Mouse (Mus musculus): ENCODE results near the gene H2-Ke6. TPM values are rescaled to one million over a fixed set of nuclear protein-coding genes. Genes with fewer than 3 reads are reported as not detected.
"Not testable (repeated sequence)": the region's sequence is repeated elsewhere in the genome, so short reads cannot be mapped to it uniquely, and the experiment has no call there.

H2-Ke6 gene
- polyA plus RNA-seq, 2 experiments from 2014 or later, result 29.3 to 35.2 TPM

DNA sequence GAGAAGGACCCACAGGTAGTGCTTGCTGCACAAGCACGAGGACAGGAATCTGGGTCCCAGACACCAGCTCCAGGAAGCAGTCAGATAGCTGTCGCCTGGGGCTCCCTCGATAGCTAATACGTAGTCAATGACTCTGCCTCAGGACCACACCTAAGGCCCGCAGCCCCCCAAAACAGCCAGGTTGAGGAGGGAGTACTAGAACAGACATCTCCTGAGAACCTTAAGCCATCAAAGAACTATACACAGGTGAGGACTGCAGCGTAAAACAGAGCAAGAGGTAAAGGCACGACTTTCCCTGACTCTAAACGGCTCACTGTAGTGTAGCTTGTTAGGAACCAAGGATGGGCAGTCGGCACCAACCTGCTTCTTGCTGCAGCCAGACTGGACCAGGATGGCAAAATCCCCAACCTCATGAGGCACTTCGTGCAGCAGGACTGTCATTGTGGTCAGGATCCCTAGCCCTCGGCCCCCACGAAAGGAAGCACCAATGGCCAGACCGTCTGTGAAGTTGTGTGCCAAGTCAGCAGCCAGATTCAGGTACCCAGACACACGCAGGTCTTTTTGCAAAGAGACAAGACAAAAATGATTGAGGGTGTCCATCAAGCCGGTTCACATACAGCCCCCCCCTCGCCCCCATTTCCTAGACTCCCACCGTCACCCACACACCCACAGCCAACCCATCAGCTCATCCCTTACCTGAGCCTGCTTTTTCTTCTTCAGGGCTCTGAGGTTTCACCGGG lies 1.5 kb upstream of the H2-Ke6 start:
- no peak for ATAC-seq

DNA sequence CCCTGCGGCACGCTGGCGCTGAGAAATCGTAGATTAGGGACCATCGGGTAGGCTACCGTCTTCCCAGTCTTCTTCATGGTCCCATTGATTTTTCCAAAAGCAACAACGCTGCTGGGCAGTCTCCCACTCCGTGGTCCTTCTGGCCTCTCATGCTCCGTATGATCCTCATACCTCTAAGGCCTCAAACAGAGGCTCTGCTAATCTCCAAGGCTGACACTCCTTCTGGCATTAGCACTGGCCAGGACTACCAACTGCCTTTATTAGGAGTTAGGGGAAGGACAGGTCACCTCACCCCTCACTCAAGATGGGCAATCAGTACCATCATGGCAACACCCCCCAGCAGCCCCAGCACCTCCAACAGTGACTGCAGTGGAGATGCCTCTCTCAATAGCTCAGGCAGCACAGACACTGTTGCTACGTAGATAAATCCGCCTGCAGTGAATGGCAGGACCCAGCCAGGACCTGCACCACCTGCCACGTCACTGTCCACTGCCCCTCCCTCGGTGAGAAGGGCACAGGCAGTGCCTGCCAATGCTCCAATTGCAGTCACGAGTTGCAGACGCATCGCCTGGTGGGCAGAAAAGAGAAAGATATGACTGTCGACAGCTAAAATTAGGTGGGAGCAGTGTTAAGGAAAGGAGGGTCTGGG lies 765 bp upstream of the H2-Ke6 start:
- ATAC-seq, result no peak

DNA sequence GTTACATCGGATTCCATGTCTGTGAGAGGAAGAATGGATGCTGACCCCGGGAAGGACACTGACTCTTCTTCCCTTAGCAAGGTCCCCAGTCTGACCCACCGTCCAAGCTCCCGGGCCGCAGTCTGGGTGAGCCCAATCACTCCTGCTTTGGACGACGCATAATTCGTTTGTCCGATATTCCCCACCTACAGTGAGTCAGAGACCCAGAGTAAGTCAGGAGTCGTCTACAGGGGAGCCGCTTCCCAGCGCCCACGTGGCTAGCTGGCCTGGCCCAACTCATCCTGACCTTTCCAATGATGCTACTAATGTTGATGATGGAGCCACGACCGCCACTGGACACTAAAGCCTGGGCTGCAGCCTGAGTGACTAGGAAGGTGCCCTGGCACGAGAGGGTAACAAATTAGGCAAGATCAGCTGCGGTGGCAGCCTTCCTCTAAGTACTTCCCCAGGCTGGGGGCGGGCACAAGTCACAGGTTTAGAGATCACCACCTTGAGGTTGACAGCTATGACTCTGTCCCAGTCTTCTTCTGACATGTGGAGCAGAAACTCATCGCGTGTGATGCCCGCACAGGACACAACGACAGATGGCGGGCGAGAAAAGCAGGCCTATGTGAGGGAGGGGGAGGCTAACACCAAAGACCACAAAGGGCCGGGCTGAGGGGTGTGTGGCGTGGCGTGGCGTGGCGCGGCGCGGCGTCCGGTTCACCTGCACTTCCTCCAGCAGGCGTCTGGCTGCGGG lies 774 bp downstream of the H2-Ke6 start:
- ATAC-seq, result peak; percentile 60

DNA sequence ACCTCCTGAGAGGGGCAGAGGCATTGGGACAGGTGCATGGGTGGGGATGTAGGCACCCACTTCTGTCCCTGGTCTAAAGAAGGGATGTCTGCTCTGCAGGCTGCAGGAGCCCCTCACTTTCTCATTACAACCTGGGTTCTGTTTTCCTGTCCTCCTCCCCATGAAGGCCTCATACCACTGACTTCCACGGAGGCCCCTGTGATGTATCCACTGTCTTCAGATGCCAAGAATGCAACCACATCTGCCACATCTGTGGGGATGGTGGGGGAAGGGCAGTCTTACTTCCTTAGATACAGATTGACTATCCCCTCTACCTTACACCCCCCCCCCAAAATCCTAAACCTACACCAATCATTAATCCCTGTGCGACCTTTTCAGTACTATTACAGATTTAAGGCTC lies 1.6 kb downstream of the H2-Ke6 start:
- ATAC-seq, result no peak

DNA sequence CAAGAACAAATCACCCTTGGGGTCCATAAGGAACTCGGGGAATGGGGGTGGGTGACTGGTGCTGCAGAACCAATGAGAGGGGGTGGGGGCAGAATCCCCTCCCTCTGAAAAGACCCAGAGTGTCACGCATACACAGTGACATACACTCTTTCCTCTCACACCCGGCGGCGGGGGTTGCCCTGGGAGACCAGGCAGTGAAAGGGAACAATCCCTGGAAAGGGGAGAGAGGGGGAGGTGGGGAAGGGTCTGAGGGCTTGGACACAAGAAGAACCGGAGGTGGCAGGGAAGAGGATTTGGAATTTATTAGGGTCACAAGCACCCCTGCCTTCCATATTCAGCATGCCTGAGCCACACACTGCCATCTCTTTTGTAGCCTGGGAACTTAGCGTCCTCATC lies 2.1 kb downstream of the H2-Ke6 start:
- no peak for ATAC-seq

DNA sequence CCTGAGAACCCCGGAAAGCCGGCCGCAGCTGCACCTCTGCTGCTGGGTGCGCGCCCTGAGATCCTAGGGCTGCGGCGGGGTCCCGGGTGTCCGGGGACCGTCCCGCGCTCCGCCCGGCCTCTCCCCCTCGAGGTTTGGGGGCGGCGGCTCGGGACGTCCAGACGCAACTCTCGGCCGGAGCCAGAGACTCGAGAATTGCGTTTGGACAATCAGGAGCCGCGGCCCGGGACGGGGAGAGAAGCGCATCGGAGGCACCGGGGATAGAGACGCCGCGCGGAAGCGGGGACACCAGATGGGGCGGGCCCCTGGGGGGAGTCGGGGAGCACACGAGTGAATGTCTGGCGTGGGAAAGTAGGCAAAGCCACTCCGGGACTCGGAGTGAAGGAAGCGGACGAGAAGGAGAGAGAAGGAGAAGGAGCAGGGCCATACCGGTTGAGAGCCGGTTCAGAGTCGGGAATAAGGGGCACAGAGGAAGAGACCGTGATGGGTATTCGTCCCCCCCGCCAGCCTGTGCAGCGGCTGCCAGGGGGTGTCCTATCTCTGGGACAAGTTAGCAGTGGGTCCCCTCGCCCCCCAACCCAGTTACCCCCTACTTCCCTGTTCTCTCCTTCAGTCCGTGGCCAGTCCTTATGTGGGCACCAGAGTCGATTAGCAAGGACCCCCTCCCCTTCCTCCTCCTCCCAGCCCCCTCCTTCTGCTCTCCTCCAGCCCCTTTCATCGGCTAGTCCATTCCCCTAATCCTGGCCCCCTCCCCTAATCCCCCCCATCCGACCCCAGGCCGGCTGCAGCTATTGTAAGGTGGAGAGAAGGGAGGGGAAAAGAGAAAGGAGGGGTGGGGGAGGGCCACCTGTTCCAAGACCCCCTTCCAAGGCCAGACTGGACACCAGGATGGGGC lies 2.8 kb downstream of the H2-Ke6 start:
- peak; percentile 3 for ATAC-seq

DNA sequence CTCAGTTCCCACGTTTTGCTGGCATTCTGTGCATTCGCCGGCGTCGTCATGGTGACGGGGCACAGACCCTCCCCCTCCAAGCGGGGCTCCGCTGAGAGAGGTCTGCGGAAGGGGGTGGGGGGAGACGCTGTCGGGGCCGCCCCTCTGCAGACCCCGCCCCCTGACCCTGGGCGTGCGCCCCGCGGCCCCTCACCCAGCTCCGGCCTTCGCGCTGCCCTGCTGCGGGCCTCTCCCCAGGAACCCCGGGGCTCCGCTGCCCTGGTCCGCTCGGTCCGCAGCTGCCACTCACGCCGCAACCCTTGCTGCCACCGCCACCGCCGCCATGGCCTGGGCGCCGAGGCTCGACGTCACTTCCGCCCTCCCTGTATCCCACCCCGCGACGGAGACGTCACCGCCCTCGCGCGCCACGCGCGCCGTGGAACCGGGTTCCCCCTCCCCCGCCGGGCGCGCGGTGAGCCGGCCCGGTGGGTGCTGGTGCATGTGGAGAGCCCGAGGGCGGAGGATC lies 3.5 kb downstream of the H2-Ke6 start, which contains the start of gene Ring1:
Gene Ring1, minus strand, starts transcription at position 364 of the 505 bp plus-strand sequence.
- ATAC-seq, result peak; percentile 36

DNA sequence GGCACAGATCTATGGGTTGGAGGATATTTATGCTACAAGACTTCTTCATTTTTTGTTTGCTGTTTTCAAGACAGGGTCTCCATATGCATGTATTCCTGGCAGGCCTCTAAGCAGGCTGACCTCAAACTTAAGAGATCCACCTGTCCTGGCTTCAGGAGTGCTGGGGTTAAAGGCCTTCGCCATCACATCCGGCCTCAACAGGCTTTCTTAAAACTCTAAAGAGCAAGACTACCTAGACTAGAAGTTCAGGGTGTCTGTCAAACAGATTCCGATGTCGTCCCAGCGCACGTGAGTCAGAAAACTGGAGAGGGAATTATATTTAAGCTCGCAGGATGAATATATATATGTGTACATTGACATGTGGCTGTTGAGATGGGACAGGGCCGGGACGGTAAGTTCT lies 4.2 kb downstream of the H2-Ke6 start:
- ATAC-seq, result no peak

DNA sequence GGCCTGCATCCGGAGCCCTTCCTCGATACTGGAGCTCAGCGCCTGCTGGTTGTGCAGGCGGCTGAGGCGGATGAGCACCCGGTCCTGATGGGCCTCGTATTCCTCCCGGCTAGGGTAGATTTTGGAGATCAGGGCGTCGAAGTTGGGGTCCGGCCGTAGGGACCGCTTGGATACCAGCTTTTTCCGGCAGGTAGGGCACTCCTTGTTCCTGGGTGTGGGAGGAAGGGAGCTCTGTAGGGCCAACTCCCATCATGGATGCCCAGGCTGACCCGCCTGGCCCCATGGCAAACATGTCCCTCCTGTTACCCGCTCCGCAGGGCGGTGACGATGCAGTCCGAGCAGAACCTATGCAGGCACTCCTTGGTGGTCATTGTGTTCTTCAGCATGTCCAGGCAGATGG lies 4.9 kb downstream of the H2-Ke6 start:
- no peak for ATAC-seq

DNA sequence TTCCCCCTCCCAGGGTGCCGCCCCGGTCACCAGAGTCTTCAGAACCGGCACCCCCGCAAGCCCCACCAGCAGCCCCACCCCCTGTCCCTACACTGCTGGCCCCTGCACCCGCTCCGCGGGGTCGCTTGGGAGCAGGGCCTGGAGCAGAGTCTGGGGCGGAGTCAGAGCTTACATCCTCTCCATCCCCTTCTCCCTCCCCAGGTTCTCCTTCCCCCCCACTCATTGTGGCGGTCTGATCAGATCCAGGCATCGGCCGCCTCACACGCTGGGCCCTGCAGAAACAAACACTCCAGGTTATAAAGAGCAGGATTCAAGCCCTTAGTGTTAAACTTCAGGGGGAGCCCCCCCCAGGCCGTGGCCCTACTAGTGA lies 5.5 kb downstream of the H2-Ke6 start:
- ATAC-seq, result no peak

DNA sequence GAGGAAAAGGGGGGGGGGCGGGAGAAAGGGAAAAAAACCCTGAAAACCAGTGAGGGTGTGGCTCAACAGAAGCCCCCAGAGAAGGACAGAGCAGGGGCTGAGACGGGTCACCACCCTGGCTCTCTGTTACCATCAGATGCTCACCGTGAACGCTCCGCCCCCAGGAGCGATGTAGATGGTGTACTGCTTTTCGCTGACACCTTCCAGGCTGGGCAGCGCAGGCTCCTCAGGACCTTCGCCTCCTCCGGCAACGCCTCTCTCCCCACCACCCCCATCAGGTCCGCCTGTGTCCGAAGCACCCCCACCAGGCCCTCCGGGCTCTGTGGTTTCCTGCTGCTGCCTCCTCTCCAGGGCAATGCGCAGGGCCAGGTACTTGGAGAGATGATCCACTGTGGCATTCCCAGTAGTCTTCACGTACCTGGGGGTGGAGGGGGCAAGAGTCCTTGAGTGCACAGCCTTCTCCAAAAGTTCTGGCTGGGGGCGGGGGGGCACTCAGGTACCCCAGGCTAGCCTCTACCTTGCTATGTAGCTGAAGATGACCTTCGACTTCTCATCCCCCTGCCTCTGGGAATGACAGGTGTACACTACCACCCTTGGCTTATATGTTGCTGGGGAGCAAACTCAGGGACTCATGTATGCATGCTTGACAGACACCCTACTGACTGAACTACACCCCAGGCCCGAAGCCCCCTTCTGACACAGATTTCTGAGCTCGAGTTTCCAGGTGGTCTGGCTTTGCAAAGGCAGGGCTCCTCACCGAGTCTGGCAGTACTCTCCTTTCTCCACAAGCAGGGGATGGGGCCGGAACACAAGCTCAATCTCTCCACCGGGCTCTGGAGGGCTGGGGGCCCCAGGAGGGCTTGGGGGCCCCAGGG lies 6.1 kb downstream of the H2-Ke6 start:
- no peak for ATAC-seq

DNA sequence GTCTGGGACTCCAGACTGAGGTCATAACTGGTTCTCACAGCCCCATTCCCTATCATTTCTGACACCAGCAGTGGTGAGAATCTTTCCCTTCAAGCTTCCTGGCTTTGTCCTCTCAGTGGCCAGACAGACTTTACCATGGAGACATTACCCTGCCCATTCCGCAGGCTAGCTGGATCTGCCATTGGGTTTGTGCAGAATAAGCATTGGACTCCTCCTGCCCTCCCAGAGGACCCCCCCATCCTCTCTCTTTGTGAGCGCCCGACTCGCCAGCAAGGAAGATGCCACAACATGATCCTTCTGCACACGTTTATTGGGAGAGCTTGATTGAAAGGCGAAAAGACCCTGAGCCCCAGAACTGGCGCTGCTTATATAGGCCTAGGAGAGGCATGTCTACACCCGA lies 14.4 kb downstream of the H2-Ke6 start:
- ATAC-seq, result no peak

DNA sequence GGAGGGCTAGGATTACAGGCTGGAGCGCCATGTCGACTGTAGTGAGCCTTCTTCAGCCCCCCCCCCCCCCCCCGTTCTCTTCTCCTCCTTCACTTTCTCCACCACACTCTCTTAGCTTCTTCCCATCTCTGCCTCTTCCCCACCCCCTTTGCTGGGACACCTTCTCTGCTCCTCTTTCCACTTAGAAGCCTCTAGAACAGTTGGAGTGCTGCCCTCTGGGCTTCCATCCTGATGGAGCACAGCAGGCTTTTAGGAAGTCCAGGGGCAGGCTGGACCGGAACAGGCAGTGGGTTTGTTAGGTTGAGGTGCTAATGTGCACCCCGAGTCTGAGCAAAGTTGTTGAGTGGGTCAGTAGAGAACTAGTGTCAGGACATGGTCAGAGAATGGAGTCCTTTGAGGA lies 17.7 kb downstream of the H2-Ke6 start:
- ATAC-seq, result no peak

DNA sequence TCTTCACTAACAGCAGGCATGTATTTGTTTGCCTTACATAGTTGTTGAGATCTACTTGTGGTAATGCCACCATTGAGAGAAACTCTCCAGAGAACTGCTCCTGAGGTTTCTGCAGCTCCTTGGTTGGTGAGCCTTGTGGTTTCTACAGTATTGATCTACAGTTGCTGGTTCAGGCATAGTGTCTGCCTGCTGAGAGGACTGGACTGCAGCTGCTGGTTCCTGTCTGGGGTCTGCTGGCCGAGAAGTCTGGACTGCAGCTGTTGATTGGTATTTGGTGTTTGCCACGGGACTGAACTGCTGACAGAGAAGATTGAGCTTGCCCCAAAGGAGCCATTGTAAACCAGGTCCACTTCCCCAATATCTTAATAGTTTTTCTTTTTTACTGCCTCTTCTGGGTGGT lies 21.3 kb downstream of the H2-Ke6 start:
- no peak for ATAC-seq

DNA sequence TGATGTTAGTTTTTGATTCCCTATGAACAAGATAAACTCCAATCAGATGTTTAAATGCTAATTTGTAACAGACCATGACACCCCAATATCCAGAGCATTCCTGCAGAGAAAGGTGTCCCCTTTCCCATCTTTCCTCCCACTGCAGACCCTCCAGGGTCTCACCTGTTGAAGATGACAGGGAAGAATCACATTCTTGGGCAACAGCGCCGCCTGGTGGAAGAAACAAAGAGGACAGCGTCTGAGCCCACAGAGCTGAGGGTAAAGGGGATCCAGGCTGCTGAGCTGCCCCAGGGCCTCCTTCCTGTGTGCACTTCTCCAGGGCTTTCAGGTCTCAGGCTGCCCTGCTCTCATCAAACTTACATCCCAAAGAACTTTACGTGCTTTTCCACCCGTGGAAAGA lies 24.4 kb downstream of the H2-Ke6 start:
- ATAC-seq, result no peak

DNA sequence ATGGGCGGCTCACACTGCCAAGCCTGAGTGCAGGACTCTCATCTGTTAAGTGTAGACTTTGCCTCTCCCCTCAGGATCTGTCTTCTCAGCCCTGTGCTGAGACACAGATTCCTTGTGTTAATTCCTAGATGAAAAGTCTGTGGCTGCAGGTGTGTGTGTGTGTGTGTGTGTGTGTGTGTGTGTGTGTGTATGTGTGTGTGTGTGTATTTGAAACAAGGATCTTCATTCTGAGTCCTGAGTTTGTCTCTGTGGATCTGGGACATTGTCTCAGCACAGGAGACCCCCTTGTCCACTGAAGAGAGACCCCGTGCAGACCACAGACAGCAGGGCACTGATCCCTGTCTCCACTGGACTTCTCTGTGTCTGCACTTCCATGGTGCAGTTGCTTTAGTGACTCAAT lies 27.1 kb downstream of the H2-Ke6 start:
- not testable (repeated sequence) for ATAC-seq

DNA sequence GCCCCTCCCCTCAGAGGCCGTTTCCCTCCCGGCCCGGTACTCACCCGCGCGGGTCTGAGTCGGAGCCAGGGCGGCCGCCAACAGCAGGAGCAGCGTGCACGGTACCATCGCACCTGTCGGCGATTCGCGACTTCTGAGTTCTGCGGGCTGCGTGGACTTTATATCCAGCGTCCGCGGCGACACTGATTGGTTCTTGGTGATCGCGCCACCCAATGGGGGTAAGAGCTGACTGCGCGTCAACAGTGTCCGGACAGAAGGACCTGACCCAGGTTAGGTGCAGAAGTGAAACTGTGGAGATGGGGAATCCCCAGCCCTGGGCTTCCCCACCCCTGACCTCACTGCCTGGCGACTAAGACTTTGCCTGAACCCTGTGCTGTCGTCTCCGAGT lies 27.7 kb downstream of the H2-Ke6 start, which contains the start of gene H2-K1:
Gene H2-K1, minus strand, starts transcription at position 198 of the 388 bp plus-strand sequence.
- ATAC-seq, result peak; percentile 91

DNA sequence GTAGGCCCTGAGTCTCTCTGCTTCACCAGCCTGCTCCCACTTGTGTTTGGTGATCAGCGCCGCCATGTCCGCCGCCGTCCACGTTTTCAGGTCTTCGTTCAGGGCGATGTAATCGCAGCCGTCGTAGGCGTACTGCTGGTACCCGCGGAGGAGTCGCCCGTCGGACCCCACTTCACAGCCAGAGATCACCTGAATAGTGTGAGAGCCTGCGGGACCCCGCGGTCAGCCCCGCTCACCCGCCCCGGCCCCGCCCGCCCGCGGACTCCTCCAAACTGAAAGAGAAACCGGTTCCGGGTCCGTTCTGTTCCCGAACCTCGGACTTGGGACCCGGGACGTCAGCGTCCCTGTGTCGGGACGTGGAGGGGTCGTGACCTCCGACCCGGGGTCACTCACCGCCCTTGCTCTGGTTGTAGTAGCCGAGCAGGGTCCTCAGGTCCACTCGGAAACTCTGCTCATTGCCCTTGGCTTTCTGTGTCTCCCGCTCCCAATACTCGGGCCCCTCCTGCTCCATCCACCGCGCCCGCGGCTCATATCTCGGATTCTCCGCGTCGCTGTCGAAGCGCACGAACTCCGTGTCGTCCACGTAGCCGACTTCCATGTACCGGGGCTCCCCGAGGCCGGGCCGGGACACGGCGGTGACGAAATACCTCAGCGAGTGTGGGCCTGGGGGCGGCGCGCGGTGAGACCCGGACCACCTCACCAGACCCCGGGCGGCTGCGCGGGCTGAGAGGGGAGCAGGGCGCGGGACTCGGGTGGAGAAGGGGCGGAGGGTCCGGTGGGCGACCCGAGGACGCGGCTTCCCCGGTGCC lies 28.3 kb downstream of the H2-Ke6 start:
- peak; percentile 4 for ATAC-seq

DNA sequence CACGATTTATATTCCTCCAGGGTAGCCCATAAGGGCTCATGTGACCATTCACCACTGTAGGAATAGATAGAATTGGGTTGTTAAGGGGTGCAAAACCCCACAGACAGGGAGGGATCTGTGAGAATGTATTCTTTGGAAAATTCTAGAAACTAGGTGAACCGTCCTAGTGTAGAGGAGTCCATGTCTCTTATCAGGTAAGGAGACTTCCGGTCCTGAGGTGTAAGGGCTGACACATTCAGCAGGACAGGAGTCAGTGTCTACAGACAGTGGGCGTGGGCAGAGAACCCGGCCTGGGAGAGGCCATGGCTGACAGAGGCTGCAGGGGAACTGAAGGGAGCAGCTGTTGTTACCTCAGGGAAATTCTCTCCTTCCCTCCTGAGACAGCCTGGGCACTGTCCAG lies 29.2 kb downstream of the H2-Ke6 start:
- not testable (repeated sequence) for ATAC-seq

DNA sequence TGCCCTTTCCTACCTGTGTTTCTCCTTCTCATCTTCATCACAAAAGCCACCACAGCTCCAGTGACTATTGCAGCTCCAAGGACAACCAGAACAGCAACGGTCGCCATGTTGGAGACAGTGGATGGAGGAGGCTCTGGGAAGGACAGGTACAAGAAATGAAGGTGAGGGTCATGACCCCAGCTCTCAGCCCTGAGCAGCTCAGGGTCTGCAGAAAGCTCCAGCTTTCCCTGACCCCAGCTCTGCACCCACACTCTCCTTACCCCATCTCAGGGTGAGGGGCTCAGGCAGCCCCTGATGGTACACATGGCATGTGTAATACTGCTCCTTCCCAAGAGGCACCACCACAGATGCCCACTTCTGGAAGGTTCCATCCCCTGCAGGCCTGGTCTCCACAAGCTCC lies 30.8 kb downstream of the H2-Ke6 start:
- not testable (repeated sequence) for ATAC-seq
